Mouse (Mus musculus): ENCODE measurements around the gene Gm3468. TPM values are rescaled to one million over a fixed set of nuclear protein-coding genes. Genes with fewer than 3 reads are reported as not detected.

The Gm3468 gene
- polyA plus RNA-seq (2015; fragmentation: Illumina TruSeq; extraction: RNeasy Lipid Tissue Mini Kit (QIAGEN cat#74804); ENCODE audit: low read depth, low replicate concordance), result 2.3 TPM

GRCm38 (mm10) chr14:6108272-6108925 is at the start of gene Gm3468:
Gm3468 (minus strand) TSS chr14:6108665.

GRCm38 (mm10) chr14:6125707-6126106 is 17.2 kb upstream of the Gm3468 start, which contains the start of gene Gm3476:
Gm3476 (minus strand) TSS chr14:6125807.

GRCm38 (mm10) chr14:6093842-6094241 is 14.6 kb downstream of the Gm3468 start, which contains the start of gene Gm8206:
Gm8206 (minus strand) TSS chr14:6093942.

GRCm38 (mm10) chr14:6058167-6058566 is 50.3 kb downstream of the Gm3468 start, which contains the start of gene Gm6337:
Gm6337 (minus strand) TSS chr14:6058267.

Other genes with a start within 250 kb of the Gm3468 start
- gene Gm8237, start 228.3 kb downstream of the Gm3468 start, polyA plus RNA-seq (2015; fragmentation: Illumina TruSeq; extraction: RNeasy Lipid Tissue Mini Kit (QIAGEN cat#74804); ENCODE audit: low read depth, low replicate concordance), result 0.58 TPM
- gene Gm3248, start 146.9 kb downstream of the Gm3468 start, polyA plus RNA-seq (2015; fragmentation: Illumina TruSeq; extraction: RNeasy Lipid Tissue Mini Kit (QIAGEN cat#74804); ENCODE audit: low read depth, low replicate concordance), result 1.2 TPM
- not detected for gene Gm3453, start 129.5 kb downstream of the Gm3468 start, polyA plus RNA-seq (2015; fragmentation: Illumina TruSeq; extraction: RNeasy Lipid Tissue Mini Kit (QIAGEN cat#74804); ENCODE audit: low read depth, low replicate concordance)
- gene Gm6337, start 50.4 kb downstream of the Gm3468 start, polyA plus RNA-seq (2015; fragmentation: Illumina TruSeq; extraction: RNeasy Lipid Tissue Mini Kit (QIAGEN cat#74804); ENCODE audit: low read depth, low replicate concordance), result not detected
- gene Gm8206, start 14.7 kb downstream of the Gm3468 start, polyA plus RNA-seq (2015; fragmentation: Illumina TruSeq; extraction: RNeasy Lipid Tissue Mini Kit (QIAGEN cat#74804); ENCODE audit: low read depth, low replicate concordance), result 0.58 TPM
- not detected for gene Gm3476, start 17.1 kb upstream of the Gm3468 start, polyA plus RNA-seq (2015; fragmentation: Illumina TruSeq; extraction: RNeasy Lipid Tissue Mini Kit (QIAGEN cat#74804); ENCODE audit: low read depth, low replicate concordance)
- gene Gm21560, start 110.6 kb upstream of the Gm3468 start, polyA plus RNA-seq (2015; fragmentation: Illumina TruSeq; extraction: RNeasy Lipid Tissue Mini Kit (QIAGEN cat#74804); ENCODE audit: low read depth, low replicate concordance), result not detected
- 0.95 TPM for gene Gm3411, start 178.6 kb upstream of the Gm3468 start, polyA plus RNA-seq (2015; fragmentation: Illumina TruSeq; extraction: RNeasy Lipid Tissue Mini Kit (QIAGEN cat#74804); ENCODE audit: low read depth, low replicate concordance)
- not detected for gene Gm21103, start 196.2 kb upstream of the Gm3468 start, polyA plus RNA-seq (2015; fragmentation: Illumina TruSeq; extraction: RNeasy Lipid Tissue Mini Kit (QIAGEN cat#74804); ENCODE audit: low read depth, low replicate concordance)
- gene Gm3618, start 235.0 kb upstream of the Gm3468 start, polyA plus RNA-seq (2015; fragmentation: Illumina TruSeq; extraction: RNeasy Lipid Tissue Mini Kit (QIAGEN cat#74804); ENCODE audit: low read depth, low replicate concordance), result not detected